Mouse (Mus musculus) right cerebral cortex, adult 18-20 months (tissue): Measurements from ENCODE around the gene Gm17949.
"Not testable (repeated sequence)": the region's sequence is repeated elsewhere in the genome, so short reads cannot be mapped to it uniquely, and the experiment has no call there.

Experiments
- DNase-seq: peaks from one replicate; pipeline ENCODE4 v3.0.0; 2022; ENCODE audit warnings: mixed read lengths

Gm17949 gene

GRCm38 (mm10) chr17:57051679-57052078, 40.4 kb downstream of the Gm17949 start:
- DNase-seq = not testable (repeated sequence)

- DNase-seq = no peak
These were observed 45.0 kb downstream of the Gm17949 start for GRCm38 (mm10) chr17:57056246-57056645.

GRCm38 (mm10) chr17:57058891-57059485, 47.7 kb downstream of the Gm17949 start, which contains the start of gene Crb3:
Gene Crb3, plus strand, starts transcription at chr17:57059105.
- DNase-seq = peak; percentile 25

- DNase-seq = peak; percentile 82
These were observed 48.3 kb downstream of the Gm17949 start, which contains the start of gene Slc25a23 for GRCm38 (mm10) chr17:57059486-57059977. Gene Slc25a23, minus strand, starts transcription at chr17:57059863.

- peak; percentile 97 for DNase-seq
These were observed 49.0 kb downstream of the Gm17949 start for GRCm38 (mm10) chr17:57060231-57060801.

GRCm38 (mm10) chr17:57061069-57061468, 49.8 kb downstream of the Gm17949 start:
- DNase-seq = no peak

GRCm38 (mm10) chr17:57062011-57062521, 50.8 kb downstream of the Gm17949 start:
- no peak for DNase-seq

GRCm38 (mm10) chr17:57062548-57062947, 51.3 kb downstream of the Gm17949 start:
- no peak for DNase-seq

GRCm38 (mm10) chr17:57063031-57063430, 51.8 kb downstream of the Gm17949 start:
- DNase-seq = no peak

- no peak for DNase-seq
These were observed 55.6 kb downstream of the Gm17949 start for GRCm38 (mm10) chr17:57066908-57067307.

GRCm38 (mm10) chr17:57070272-57070671, 59.0 kb downstream of the Gm17949 start:
- DNase-seq = no peak

- DNase-seq = no peak
These were observed 59.4 kb downstream of the Gm17949 start for GRCm38 (mm10) chr17:57070699-57071098.
